Mouse (Mus musculus) limb, embryonic 10.5 days (tissue): ENCODE data around the gene Rbms1. TPM values are rescaled to one million over a fixed set of nuclear protein-coding genes. Genes with fewer than 3 reads are reported as not detected.

ENCODE experiments used
- DNase-seq: peaks from one replicate; pipeline ENCODE4 v3.0.0-alpha.2; 2017; ENCODE audit warnings: low spot score
- H3K27ac ChIP-seq: fragments of 300-500 bp; sonication (generic); 2 replicates; pipeline ENCODE4 v1.5.1; 2016; ENCODE audit warnings: mild to moderate bottlenecking
- H3K27me3 ChIP-seq: fragments of 300-500 bp; sonication (generic); 2 replicates; pipeline ENCODE4 v1.6.1; 2016; ENCODE audit warnings: low read depth, mild to moderate bottlenecking; ENCODE audit not compliant: poor library complexity, severe bottlenecking
- H3K36me3 ChIP-seq: fragments of 300-500 bp; sonication (generic); 2 replicates; pipeline ENCODE4 v1.6.1; 2016; ENCODE audit warnings: mild to moderate bottlenecking, moderate library complexity
- H3K4me1 ChIP-seq: fragments of 300-500 bp; sonication (generic); 2 replicates; pipeline ENCODE4 v1.6.1; 2016
- H3K4me3 ChIP-seq: fragments of 300-500 bp; sonication (generic); 2 replicates; pipeline ENCODE4 v1.5.1; 2016; ENCODE audit warnings: mild to moderate bottlenecking, moderate library complexity
- H3K9me3 ChIP-seq: fragments of 300-500 bp; sonication (generic); replicated peaks from 2 replicates; pipeline ENCODE4 v1.6.1; 2016; ENCODE audit warnings: mild to moderate bottlenecking
- WGBS: fragments of 180-500 bp; shearing (Covaris S2); methylation state at CpG from one replicate; pipeline ENCODE4 v1.1.7; 2016; 5-methylcytosine and 5-hydroxymethylcytosine counted together
- polyA plus RNA-seq: library from polyadenylated mRNA; unstranded; fragments of >200 nt; fragmentation: Nextera tagmentation; extraction: Ambion mirVana; gene quantifications from 2 replicates; pipeline ENCODE4 v1.2.1, GENCODE M21; 2016

The Rbms1 gene
- polyA plus RNA-seq, 1 experiment from 2014 or later, result 124 TPM

DNA sequence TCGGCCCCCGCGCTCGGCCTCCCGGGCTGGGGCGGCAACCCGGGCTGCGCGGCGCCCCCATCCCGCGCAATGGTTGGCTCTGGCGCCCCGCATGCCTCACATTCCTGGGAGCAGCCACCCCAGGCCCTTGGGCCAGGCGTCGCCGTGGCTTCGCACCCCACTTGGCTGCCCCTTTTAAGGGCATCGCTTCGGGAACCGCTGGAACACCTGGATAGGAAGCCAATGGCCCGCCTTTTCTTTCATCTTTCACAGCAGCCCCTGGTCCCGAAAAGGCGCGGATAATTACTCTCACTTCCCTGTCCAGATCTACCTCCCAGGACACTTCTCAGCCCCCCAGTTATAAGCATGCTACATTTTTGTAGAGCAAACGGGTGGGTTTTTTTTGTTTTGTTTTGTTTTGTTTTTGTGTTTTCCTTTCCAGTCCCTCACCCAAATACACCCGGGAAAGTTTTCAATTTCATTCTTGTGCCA lies 81.4 kb downstream of the Rbms1 start:
- peak overlapping the region; percentile 99 for H3K27ac ChIP-seq
- H3K27me3 ChIP-seq, result no peaks in the 10 kb centered on the region

DNA sequence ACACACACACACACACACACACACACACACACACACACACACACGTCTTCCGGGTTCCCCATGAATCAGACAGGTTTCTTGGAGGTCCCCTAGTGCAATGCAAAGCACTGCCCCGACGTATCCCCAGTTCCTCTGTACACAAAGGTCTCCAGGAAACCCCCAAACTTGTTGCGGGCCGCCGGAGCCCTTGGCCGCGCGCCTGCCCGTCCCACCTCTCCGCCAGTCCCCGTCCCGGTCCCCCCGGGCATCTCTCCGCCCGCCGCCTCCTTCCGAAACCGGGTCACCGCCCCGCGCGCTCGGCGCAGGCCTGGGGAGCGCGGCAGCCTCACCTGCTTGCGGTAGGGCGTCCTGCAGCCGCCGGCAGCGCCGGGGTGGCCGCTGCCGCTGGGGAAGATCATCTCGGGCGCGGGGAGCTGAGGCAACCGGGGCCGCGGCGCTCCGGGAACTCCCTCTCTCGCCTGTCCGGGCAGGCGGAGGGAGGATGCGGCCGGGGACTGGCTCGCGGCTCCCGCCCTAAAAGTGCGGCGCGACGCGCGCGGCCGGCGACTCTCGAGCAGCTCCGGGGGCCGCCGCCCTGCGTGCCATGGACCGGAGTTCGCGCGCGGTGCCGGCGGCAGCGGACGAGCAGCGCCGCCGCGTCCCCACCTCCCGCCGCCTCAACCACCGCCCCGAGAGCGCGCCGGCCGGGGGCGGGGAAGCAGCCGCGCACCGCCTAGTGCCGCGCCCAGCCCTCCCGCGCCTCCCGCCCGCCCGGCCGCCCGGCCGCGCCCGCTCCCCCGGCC lies 82.0 kb downstream of the Rbms1 start:
- 2% methylated on average over 104 of the region's 104 CpGs for WGBS
- Histone ChIP-seq H3K9me3 (no peaks in the 10 kb centered on the region), H3K27ac (peak overlapping the region; percentile 99), H3K4me3 (peak overlapping the region; percentile 97), H3K36me3 (peaks cover 6% of the 10 kb centered on the region), H3K27me3 (no peaks in the 10 kb centered on the region), H3K4me1 (peaks cover 65% of the 10 kb centered on the region)
- peak; percentile 76 for DNase-seq

More for the DNA sequence above, 81.4 kb downstream of the Rbms1 start:
- H3K36me3 ChIP-seq, result peaks cover 6% of the 10 kb centered on the region
- peaks cover 59% of the 10 kb centered on the region for H3K4me1 ChIP-seq
- H3K9me3 ChIP-seq, result no peaks in the 10 kb centered on the region
- WGBS, result 1% methylated on average over 25 of the region's 27 CpGs
- H3K4me3 ChIP-seq, result peak overlapping the region; percentile 97
- no peak for DNase-seq

DNA sequence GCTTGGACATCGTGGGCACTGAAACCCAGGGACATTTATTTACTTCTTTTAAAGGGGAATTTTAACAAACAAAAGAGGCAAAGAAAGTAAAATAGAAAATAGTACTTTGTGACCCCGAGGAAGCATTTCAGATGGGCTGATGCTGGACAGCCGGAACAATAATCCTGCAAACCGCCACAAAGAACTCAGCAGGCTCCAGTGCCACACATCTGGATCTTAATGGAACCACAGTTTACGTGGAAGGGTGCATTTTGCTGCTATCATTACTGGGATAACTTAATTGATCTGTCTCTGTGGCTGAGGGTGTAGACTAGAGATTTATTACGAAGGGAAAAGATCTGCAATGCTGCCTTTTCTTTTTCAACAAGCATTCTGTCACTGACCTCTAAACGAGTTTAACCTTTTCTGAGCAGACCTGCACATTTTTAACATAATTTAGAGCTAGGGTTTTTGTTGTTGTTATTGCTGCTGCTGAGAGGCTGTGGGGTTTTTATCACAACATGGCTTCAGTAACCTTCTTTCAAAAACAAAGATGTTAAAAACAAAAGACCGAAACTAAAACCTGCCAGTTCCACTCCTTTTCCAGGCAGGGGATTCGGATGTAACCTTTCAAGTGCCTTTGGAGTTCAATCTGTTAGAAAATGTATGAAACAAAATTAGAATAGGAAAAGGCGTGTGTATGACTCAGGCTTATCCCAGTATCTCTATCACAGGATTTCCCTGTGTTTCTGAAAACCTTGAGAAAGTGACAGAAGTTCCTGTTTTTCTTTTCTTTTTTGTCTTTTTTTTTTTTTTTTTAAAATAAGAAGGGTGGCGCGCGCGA lies 82.8 kb downstream of the Rbms1 start:
- no peaks in the 10 kb centered on the region for H3K27me3 ChIP-seq
- WGBS, result 1% methylated on average over 14 of the region's 14 CpGs
- H3K4me3 ChIP-seq, result peak overlapping the region; percentile 97
- H3K27ac ChIP-seq, result peak overlapping the region; percentile 99
- H3K9me3 ChIP-seq, result no peaks in the 10 kb centered on the region
- peaks cover 72% of the 10 kb centered on the region for H3K4me1 ChIP-seq
- H3K36me3 ChIP-seq, result peaks cover 6% of the 10 kb centered on the region
- DNase-seq, result no peak

DNA sequence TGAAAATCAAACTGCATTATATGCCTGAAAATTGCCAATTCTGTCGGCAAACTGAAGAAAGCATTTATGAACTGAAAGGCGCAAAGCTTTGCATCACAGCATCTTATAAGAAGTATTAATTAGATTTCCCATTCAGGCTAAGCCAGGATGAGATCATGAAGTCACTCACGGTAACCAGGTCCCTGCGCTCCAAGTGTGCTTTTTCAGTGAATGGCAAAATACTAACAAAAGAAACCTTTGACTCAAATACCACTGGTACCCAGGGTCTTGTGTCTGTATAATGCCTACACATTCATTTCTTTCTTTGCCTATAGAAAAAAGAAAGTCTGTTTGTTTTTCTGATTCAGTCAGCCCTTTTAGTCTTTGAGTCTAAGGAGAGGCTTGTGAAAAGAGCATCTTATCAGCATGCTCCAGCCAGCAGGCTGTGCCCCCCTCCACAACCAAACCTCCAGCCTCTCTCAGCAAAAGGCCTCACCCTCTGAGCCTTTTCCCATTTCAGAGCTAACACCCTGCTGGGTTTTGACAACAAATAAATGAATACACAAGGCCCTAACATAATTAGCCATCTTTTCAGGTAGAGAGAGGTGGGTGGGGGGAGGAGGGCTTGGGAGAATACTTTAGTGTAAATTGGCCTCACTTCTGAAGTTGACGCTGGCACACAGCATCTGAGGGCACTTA lies 83.7 kb downstream of the Rbms1 start:
- 61% methylated on average over 5 of the region's 5 CpGs for WGBS
- H3K27me3 ChIP-seq, result no peaks in the 10 kb centered on the region
- no peak for DNase-seq
- peak overlapping the region; percentile 97 for H3K4me3 ChIP-seq
- no peaks in the 10 kb centered on the region for H3K9me3 ChIP-seq
- H3K4me1 ChIP-seq, result peaks cover 75% of the 10 kb centered on the region
- H3K36me3 ChIP-seq, result peaks cover 6% of the 10 kb centered on the region
- H3K27ac ChIP-seq, result peak overlapping the region; percentile 99

DNA sequence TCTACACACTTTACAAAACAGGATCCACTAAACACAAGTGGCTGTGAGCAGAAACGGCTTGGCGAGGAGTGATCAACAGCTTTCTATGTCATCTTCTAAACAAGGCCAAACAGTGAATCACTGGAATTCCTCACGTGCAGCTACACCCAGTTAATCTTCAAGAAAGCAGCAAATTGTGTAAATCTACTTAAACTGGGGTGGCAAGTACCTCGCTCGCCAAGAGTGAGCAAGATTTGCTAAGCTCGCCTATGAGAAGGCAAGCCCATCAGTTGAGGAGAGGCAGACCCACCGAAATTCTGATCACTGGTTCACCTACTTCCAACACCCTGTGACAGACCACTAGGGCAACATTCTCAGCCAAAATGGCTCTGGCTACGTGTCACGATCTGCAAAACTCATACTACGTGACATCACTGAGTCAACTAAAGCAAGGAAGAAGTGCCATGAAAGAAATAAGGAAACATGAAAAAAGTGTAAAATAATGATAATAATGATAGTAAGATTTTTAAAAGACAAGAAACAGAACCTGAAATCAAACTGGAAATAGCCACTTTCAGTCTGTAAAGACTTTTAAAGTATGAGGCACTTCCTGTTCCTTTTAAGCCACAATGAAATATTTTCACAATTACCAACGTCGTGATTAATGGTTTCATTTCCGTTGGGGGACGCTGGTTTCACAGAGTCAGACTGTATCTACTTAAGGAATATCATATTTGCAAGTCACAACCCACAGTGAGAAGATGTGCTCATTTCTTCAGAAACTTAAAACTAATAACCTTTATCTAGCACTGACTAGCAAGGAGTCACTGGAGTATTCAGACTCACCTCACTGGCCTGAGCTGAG lies 85.2 kb downstream of the Rbms1 start:
- H3K27me3 ChIP-seq, result no peaks in the 10 kb centered on the region
- no peak overlapping the region for H3K27ac ChIP-seq
- no peak for DNase-seq
- H3K4me1 ChIP-seq, result peaks cover 79% of the 10 kb centered on the region
- H3K36me3 ChIP-seq, result peaks cover 6% of the 10 kb centered on the region
- WGBS, result 66% methylated on average over 14 of the region's 14 CpGs
- no peak overlapping the region for H3K4me3 ChIP-seq
- H3K9me3 ChIP-seq, result no peaks in the 10 kb centered on the region

DNA sequence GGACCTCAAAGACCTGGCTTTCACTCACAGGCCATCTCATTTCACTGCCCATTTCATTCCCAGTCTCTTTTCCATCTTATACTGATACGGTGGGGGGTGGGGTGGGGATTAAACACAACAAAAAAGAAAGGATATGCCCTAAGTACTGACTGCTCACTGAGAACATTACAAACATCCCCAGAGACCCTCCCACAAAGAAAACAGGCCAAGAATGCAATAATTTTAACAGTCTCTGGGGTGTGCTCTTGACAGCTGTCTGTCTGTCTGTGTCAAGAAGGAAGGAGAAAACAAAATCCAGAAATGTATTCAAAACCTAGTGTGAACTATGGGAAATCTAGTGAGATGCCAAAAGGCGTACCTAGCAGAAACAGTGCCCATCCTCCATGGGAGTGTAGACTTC lies 86.1 kb downstream of the Rbms1 start:
- H3K27ac ChIP-seq, result no peak overlapping the region
- H3K36me3 ChIP-seq, result peaks cover 6% of the 10 kb centered on the region
- WGBS, result 69% methylated on average over 2 of the region's 2 CpGs
- H3K9me3 ChIP-seq, result no peaks in the 10 kb centered on the region
- H3K4me1 ChIP-seq, result peaks cover 81% of the 10 kb centered on the region
- H3K27me3 ChIP-seq, result no peaks in the 10 kb centered on the region
- no peak for DNase-seq
- H3K4me3 ChIP-seq, result no peak overlapping the region

DNA sequence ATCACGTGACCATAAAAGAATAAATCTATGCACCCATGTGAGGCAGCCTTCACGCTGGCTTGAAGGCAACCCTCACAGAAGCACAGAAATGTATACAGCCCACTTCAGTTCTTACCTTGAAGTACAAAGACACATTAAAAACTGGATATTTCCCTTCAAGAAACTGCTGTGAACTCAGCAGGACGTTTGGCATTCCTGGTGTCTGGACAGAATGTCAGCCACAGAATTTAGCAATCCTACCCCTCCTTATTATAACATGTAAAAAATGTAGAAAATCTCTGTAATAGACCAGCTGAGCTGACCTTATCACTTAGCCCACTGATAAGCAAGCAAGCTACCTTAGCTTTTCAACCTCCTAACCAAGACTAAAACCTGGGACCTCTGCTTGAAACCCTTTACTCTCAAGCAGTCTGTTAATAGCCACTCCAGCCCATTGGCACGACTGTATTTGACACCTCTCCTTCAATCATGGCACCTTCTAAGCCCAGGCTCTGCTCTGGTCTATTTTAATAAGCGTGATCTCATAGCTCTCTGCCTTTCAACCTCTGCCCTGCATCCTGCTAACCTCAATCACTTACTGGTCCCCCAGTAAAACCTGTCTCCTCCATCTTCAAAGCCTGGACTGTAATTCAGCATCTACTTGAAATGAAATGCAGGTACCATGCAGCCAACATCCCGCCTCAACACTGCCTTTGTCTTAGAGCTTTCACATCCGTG lies 90.7 kb downstream of the Rbms1 start:
- Histone ChIP-seq H3K4me1 (peaks cover 62% of the 10 kb centered on the region), H3K27me3 (no peaks in the 10 kb centered on the region), H3K27ac (no peak overlapping the region), H3K9me3 (no peaks in the 10 kb centered on the region), H3K4me3 (no peak overlapping the region), H3K36me3 (no peaks in the 10 kb centered on the region)
- WGBS, result 61% methylated on average over 7 of the region's 7 CpGs
- no peak for DNase-seq

DNA sequence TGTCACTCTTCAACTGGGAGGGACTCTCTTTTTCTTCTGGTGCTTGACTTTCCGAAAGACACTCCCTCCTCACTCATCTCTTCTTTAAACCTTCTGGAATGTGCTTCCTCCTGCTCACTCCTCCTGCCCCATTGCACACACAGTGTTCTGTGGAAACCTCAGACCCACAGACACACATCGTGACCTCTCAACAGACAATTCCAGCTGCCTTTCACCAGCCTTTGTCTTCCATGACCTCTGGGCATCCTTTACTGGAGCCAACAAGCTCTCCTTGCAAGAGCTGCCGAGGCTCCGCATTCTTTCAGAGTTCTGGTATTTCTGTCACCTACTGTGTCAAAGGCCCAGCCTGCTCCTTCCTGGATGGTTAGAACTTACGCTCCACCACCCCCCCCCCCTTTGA lies 92.0 kb downstream of the Rbms1 start:
- Histone ChIP-seq H3K4me3 (no peak overlapping the region), H3K4me1 (peaks cover 52% of the 10 kb centered on the region), H3K27me3 (no peaks in the 10 kb centered on the region), H3K9me3 (no peaks in the 10 kb centered on the region), H3K27ac (peak overlapping the region; percentile 36; the same call in 1 of the 2 replicates), H3K36me3 (no peaks in the 10 kb centered on the region)
- no peak for DNase-seq
- WGBS, result 23% methylated on average over 5 of the region's 5 CpGs

DNA sequence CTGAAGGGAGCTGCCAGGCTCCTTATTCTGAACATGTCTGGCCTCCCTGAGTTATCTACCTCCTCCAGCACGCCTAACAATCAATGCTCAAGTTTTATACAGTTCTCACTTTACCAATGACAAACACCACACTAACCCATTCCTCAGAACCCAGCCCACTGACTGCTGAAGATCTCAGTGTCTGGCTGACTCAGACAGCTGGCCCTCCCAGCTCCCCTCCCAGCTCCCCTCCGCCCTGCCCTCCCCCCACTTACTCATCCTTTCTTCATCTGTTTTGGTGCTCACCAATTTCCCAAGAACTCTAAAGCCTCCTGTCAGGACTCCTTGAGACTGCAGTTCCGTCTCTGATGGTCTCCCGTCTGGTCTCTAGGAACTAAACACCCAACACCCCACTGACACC lies 92.5 kb downstream of the Rbms1 start:
- no peaks in the 10 kb centered on the region for H3K9me3 ChIP-seq
- no peaks in the 10 kb centered on the region for H3K36me3 ChIP-seq
- H3K4me3 ChIP-seq, result no peak overlapping the region
- H3K27ac ChIP-seq, result 0 out of 2 replicates have a peak overlapping the region, but pooled peaks have one; percentile 36
- 32% methylated on average over 4 of the region's 4 CpGs for WGBS
- DNase-seq, result no peak
- no peaks in the 10 kb centered on the region for H3K27me3 ChIP-seq
- peaks cover 51% of the 10 kb centered on the region for H3K4me1 ChIP-seq

DNA sequence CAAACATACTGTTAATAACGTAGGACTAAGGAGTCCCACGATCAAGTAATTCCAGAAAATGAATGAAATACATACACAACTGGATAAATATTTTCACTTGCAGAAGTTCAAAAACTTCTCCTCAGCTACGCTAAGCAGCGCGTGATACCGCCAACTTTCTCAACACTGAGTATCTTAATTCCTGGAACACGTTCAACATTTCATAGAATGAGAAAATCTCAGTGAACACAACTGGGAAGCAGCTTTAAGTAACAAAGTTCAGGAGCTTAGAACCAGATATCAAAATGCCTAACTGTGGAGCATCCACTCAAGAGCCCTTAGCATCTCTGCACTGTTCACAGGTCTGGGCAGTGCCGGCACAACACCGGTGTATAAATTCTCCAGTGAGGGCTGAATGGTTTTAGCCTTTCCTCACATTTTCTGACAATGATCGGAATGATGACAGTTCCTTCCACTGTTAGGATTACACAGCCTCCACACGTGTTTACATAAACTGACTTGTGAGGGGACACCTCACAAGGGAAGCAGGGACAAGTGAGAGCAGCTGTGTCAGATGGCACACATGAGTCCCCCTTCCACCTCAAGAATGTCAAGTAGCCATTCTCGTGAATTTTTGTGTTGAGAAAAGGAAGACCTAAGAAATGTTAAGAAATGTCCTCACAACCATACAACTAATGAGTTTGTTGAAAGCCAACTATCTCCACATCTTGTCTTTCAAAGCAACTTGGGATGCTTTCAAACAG lies 93.8 kb downstream of the Rbms1 start:
- H3K27ac ChIP-seq, result no peak overlapping the region
- no peaks in the 10 kb centered on the region for H3K27me3 ChIP-seq
- peaks cover 49% of the 10 kb centered on the region for H3K4me1 ChIP-seq
- no peaks in the 10 kb centered on the region for H3K36me3 ChIP-seq
- H3K4me3 ChIP-seq, result no peak overlapping the region
- no peaks in the 10 kb centered on the region for H3K9me3 ChIP-seq
- 90% methylated on average over 12 of the region's 12 CpGs for WGBS
- DNase-seq, result no peak

DNA sequence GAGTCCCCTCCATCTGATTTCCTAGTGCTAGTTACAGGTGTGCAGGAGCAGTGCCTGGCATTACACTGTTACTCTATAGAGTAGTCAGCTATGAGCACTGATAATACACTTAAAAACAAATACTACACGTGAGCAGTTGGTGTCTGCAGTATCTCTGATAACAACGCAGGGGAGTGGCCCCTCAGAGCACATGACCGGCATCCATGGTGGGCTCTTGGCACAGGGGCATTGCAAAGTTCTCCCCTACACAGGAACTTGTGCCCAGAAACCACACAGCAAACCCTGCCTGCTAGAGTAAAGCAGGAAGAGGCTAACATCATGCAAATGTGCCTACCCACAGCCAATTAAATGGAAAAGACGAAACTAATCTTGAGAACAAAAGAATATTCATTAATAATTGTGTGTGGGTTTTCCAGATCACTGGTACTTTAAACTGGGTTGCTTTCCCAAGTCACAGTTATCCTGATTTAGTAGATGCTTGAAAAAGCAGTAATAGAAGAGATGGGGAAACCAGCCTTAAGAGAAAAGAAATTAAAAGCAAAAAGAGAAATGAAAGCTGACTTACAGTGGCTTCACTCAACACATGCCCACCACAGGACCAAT lies 94.8 kb downstream of the Rbms1 start:
- peaks cover 45% of the 10 kb centered on the region for H3K4me1 ChIP-seq
- H3K4me3 ChIP-seq, result no peak overlapping the region
- 90% methylated on average over 4 of the region's 4 CpGs for WGBS
- no peak overlapping the region for H3K27ac ChIP-seq
- no peaks in the 10 kb centered on the region for H3K9me3 ChIP-seq
- H3K27me3 ChIP-seq, result no peaks in the 10 kb centered on the region
- H3K36me3 ChIP-seq, result peaks cover 2% of the 10 kb centered on the region; the same call in 1 of the 2 replicates
- no peak for DNase-seq
